Mouse (Mus musculus) G1E (cell line): ENCODE data around the gene Anks6.

Experiments used
- CTCF ChIP-seq: IDR thresholded peaks from 2 replicates; pipeline ENCODE4 v1.5.1; 2012; ENCODE audit warnings: low read depth, low read length, inconsistent platforms, mixed read lengths
- GATA1 ChIP-seq: IDR thresholded peaks from 2 replicates; pipeline ENCODE4 v1.6.1; 2012; ENCODE audit warnings: borderline replicate concordance, low read length, inconsistent platforms, mixed read lengths
- POLR2AphosphoS5 ChIP-seq: IDR thresholded peaks from 2 replicates; pipeline ENCODE4 v1.6.1; 2012; ENCODE audit warnings: low read depth, low read length, inconsistent platforms; ENCODE audit not compliant: insufficient replicate concordance

- no peak for TF ChIP-seq POLR2AphosphoS5
- no peak for TF ChIP-seq CTCF
- no peak for TF ChIP-seq GATA1
Measured at GRCm38 (mm10) chr4:47051905-47052304, 5.3 kb downstream of the Anks6 start.
